Comparison of ENCODE assay signal across 9 mouse cellular contexts in genomic region chr5:90500714-90501113, GRCm38 (mm10). TPM values are rescaled to one million over a fixed set of nuclear protein-coding genes. Genes with fewer than 3 reads are reported as not detected.
DNase-seq lines count a peak whose midpoint lies in the region; ATAC-seq and TF ChIP-seq lines count a peak whose summit lies in the region.
"Had no signal": no experiment of that assay in that cellular context is flagged by ENCODE, and none has a peak within 500 bp of the region (broad histone marks: within the 10 kb centered on the region; RNA-seq: fewer than 3 reads in every experiment).

No protein-coding gene starts in this region.

- no peaks in the 10 kb centered on the region for H3K4me1 ChIP-seq in lung, adult 2 months (ENCODE audit: control insufficient read depth, insufficient read depth, low read length)

- 4% methylated on average over 6 of the region's 6 CpGs for WGBS in lung, adult 2 months

- TF ChIP-seq POLR2A in lung, adult 2 months (IDR thresholded peaks at IDR 0.05; ENCODE audit: borderline replicate concordance, extremely low read depth, low read depth, low read length): no peak

- peak; percentile 87 for DNase-seq in adrenal gland, postnatal 14 days
- peak; percentile 68 for DNase-seq in embryo, embryonic 9.5 days (ENCODE audit: extremely low spot score)
- peak; percentile 5 to 49 for DNase-seq in heart, adult 9 months (ENCODE audit: low spot score in 2 of 2)
- DNase-seq in kidney, postnatal 10 days: peak; percentile 86
- DNase-seq in lung, adult 2 months: peak; percentile 65
- DNase-seq in ovary, postnatal 14 days (ENCODE audit: low spot score): peak; percentile 69
- peak; percentile 80 for DNase-seq in thymus, postnatal 14 days

- no peak overlapping the region for H3K4me3 ChIP-seq in lung, adult 2 months (replicated peaks; ENCODE audit: extremely low read depth, low read depth, low read length)

- TF ChIP-seq CTCF in lung, adult 2 months (IDR thresholded peaks at IDR 0.05; ENCODE audit: insufficient read depth, low read length): peak; percentile 96

- ATAC-seq in CD4-positive, CD25-positive, alpha-beta regulatory T cell, adult 4 months: peak; percentile 89

RNA-seq across cellular contexts. Expression of gene Afp, which starts 10.2 kb away (rescaled TPM):
- polyA plus RNA-seq in CD4-positive, CD25-positive, alpha-beta regulatory T cell, adult 4 months (2017; shearing (Covaris generic)): 1 to 10 TPM; 3.0 to 5.1 TPM
- total RNA-seq in adrenal gland, postnatal 14 days (2021): 0.86 and 3.6 TPM in 2 replicates
- polyA plus RNA-seq in lung, adult 2 months (2012; rRNA removed): 0.26 and 0.54 TPM in 2 replicates

RNA-seq across cellular contexts. Expression of gene Afm, which starts 18.0 kb away (rescaled TPM):
- polyA plus RNA-seq in CD4-positive, CD25-positive, alpha-beta regulatory T cell, adult 4 months (2017; shearing (Covaris generic)): not detected
- total RNA-seq in adrenal gland, postnatal 14 days (2021): 3.2 and 58.8 TPM in 2 replicates
- not detected in 2 replicates for polyA plus RNA-seq in lung, adult 2 months (2012; rRNA removed)
- polyA plus RNA-seq: heart, embryonic 14.5 days had no signal

RNA-seq across cellular contexts. Expression of gene Alb, which starts 40.0 kb away (rescaled TPM):
- polyA plus RNA-seq in CD4-positive, CD25-positive, alpha-beta regulatory T cell, adult 4 months (2017; shearing (Covaris generic)): not detected
- 648 and 11,382 TPM in 2 replicates for total RNA-seq in adrenal gland, postnatal 14 days (2021)
- polyA plus RNA-seq in lung, adult 2 months (2012; rRNA removed): 4.1 and 12.4 TPM in 2 replicates

Comparison
In these comparisons a context has a peak if more than half of its experiments do, and no peak if none do; other contexts are left out.
1. DNase-seq: peak in every context shown above with its lines; median percentile 87 in adrenal gland, postnatal 14 days; 86 in kidney, postnatal 10 days; 80 in thymus, postnatal 14 days; 69 in ovary, postnatal 14 days; 68 in embryo, embryonic 9.5 days; 65 in lung, adult 2 months; 27 in heart, adult 9 months.